Mouse (Mus musculus): ENCODE results near the gene Fam69a. TPM values are rescaled to one million over a fixed set of nuclear protein-coding genes. Genes with fewer than 3 reads are reported as not detected.
A peak's percentile ranks its signal among the peaks of the same experiment; 100 is the strongest.

Gene Fam69a
- polyA plus RNA-seq, 1 experiment from 2014 or later: 12.5 TPM

DNA sequence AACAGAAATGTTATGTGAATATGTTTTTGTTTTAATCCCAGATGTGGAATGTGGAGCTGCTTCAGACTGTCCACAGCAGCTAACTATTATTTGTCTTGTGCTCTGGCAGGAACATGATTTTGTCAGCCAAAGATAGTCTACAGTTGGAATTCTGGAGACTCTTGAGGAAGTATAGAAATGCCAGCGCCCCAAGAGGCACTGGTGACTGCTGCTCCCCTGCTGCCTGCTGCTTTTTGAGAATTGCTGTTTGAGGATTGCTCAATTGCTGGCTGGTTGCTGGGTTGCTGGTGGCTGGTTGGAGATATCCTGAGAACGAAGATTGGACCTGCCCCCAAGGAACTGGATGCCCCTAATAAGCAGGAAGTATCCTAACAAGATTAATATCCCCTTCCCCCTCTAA lies 22.8 kb upstream of the Fam69a start:
- no peak overlapping the region for H3K9ac ChIP-seq
- no peak overlapping the region for H3K4me3 ChIP-seq
- WGBS (ENCODE audit: insufficient replicate concordance): 19% methylated on average over 2 of the region's 2 CpGs
- H3K4me2 ChIP-seq: no peak overlapping the region
- ATAC-seq: no peak
- H3K27me3 ChIP-seq (replicated peaks): no peaks in the 10 kb centered on the region; the same call in 1 of the 2 replicates
- H3K27ac ChIP-seq: no peak overlapping the region
- no peaks in the 10 kb centered on the region for H3K36me3 ChIP-seq
- H3K9me3 ChIP-seq (replicated peaks): no peaks in the 10 kb centered on the region
- no peaks in the 10 kb centered on the region for H3K4me1 ChIP-seq

DNA sequence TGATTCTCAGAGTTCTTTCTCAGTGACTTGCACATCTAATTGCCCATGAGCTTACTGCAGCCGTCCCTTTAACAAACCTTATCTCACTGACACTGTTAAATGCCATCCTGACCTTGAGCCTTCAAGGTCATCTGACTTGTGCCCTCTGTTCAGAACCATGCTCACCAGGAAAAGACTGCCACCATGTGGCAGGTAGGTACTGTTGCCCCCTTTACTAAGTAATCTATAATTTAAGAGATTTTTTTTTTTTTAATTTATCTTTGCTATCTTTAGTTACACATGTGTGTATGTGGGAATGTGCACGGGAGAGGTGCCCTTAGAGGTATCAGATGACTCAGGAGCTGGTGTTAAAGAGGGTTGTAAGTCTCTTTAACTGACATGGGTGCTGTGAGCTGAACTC lies 18.2 kb upstream of the Fam69a start:
- Histone ChIP-seq H3K27me3 (replicated peaks) (no peaks in the 10 kb centered on the region), H3K4me1 (0 out of 2 replicates have a peak, but pooled peaks cover 4% of the 10 kb centered on the region), H3K27ac (no peak overlapping the region), H3K4me3 (no peak overlapping the region), H3K36me3 (no peaks in the 10 kb centered on the region), H3K9me3 (replicated peaks) (no peaks in the 10 kb centered on the region), H3K4me2 (no peak overlapping the region), H3K9ac (no peak overlapping the region)
- ATAC-seq: peak; percentile 35; the same call in 1 of the 2 replicates
- 17% methylated on average over 2 of the region's 2 CpGs for WGBS (ENCODE audit: insufficient replicate concordance)

DNA sequence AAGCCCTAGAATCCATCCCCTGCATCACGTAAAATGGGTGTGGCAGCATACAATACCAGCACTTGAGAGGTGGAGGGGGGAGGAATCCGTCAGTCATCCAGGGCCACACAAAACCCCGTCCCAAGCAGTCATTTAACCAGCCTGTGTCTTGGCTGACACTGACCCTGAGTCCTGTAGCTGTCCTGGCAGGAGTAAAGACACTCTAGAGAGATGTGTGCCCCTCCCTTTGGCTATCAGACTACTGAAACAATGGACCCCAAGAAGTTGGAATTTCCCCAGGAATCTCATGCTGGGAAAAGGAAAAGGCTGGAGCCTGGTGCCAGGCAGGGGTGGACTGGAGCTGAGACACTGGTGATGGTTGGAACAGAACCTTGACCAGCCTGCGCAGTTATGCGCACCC lies 15.8 kb upstream of the Fam69a start:
- Histone ChIP-seq H3K9ac (no peak overlapping the region), H3K27ac (no peak overlapping the region), H3K4me2 (no peak overlapping the region), H3K4me3 (no peak overlapping the region), H3K9me3 (replicated peaks) (no peaks in the 10 kb centered on the region), H3K4me1 (0 out of 2 replicates have a peak, but pooled peaks cover 4% of the 10 kb centered on the region), H3K36me3 (no peaks in the 10 kb centered on the region), H3K27me3 (replicated peaks) (no peaks in the 10 kb centered on the region)
- 63% methylated on average over 5 of the region's 5 CpGs for WGBS (ENCODE audit: insufficient replicate concordance)
- ATAC-seq: no peak

DNA sequence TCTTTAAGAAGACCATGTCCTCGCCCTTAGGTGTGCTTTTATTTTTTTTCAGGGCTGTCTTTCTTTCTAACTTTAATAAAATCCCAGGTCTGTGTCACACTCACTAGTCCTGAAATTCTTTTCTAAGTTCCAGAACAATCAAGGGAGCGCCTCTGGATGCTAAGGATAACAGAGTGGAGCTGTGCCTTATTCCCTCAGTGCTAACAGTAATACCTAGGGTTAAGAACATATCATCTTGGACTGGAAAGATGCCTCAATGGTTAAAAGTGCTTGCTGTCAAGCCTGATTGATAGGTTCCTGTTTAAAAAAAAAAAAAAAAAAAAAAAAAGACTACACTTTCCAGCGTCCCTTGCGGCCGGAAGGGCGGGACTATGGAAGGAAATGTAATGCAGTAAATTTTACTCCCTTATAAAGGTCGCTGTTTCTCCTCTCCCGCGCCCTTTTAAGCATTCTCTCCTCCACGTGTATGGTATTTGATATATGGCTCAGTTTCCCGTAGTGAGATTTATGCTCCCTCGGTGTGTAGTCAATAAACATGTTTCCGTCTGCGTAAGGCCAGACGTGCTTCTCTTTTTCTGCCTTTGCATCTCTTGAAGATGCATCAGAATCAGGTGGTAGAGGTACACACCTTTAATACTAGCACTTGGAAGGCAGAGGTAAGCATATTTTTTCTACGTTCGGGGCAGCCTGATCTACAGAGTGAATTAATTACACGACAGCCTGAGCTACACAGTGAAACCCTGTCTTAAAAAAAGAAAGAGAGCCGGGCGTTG lies 14.1 kb upstream of the Fam69a start:
- H3K4me2 ChIP-seq: peak overlapping the region; percentile 69
- H3K9ac ChIP-seq: peak overlapping the region; percentile 63
- peaks cover 15% of the 10 kb centered on the region for H3K4me1 ChIP-seq
- no peaks in the 10 kb centered on the region for H3K9me3 ChIP-seq (replicated peaks)
- ATAC-seq: peak; percentile 46; the same call in 1 of the 2 replicates
- H3K27me3 ChIP-seq (replicated peaks): no peaks in the 10 kb centered on the region
- H3K4me3 ChIP-seq: peak overlapping the region; percentile 64
- no peaks in the 10 kb centered on the region for H3K36me3 ChIP-seq
- 12% methylated on average over 20 of the region's 20 CpGs for WGBS (ENCODE audit: insufficient replicate concordance)
- peak overlapping the region; percentile 67 for H3K27ac ChIP-seq

DNA sequence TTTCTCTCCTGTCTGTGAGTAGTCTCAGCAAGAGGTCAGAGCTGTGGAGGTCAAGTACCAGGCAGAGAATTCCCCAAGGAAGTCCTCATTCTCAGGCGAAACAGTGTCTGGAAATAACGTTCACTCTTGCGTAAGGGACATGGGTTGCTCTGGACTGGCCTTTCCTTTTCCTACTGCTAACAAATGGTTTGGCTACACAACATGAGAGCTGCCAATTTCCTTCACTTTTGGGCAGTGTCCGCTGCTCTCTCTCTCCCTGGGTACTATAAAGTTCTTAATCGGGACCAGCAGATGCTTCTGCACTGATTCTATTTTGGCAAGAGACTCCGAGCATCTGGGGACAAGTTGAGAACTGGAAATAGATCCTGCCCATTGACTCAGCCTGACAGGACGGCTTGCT lies 10.8 kb upstream of the Fam69a start:
- WGBS (ENCODE audit: insufficient replicate concordance): 58% methylated on average over 7 of the region's 7 CpGs

DNA sequence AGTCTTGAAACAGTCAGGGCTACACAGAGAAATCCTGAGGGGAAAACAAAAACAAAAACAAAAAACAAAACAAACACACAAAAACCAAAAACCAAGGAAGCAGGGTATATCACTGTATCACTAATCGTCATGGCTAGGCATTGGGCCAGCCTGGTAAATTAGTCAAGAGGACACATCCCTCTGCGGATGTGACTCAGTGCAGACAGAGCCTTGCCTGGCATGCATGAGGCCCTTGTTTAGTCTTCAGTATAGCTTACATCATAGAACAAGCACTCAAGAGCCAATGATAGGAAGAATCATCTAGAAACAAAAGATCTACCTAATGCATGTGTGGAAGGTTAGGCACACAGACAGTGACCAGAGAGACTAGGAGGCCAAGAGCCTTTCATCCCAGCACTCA lies 9.1 kb upstream of the Fam69a start:
- no peak overlapping the region for H3K27ac ChIP-seq
- H3K9me3 ChIP-seq (replicated peaks): no peaks in the 10 kb centered on the region
- peaks cover 9% of the 10 kb centered on the region for H3K27me3 ChIP-seq (replicated peaks)
- H3K9ac ChIP-seq: no peak overlapping the region
- 76% methylated on average over 2 of the region's 2 CpGs for WGBS (ENCODE audit: insufficient replicate concordance)
- no peak for ATAC-seq
- no peak overlapping the region for H3K4me3 ChIP-seq
- H3K4me1 ChIP-seq: peaks cover 14% of the 10 kb centered on the region
- H3K4me2 ChIP-seq: no peak overlapping the region
- no peaks in the 10 kb centered on the region for H3K36me3 ChIP-seq

More for the DNA sequence above, 10.8 kb upstream of the Fam69a start:
- no peak overlapping the region for H3K9ac ChIP-seq
- no peak for ATAC-seq
- H3K4me2 ChIP-seq: no peak overlapping the region
- H3K27ac ChIP-seq: no peak overlapping the region
- no peaks in the 10 kb centered on the region for H3K36me3 ChIP-seq
- H3K9me3 ChIP-seq (replicated peaks): no peaks in the 10 kb centered on the region
- H3K4me1 ChIP-seq: peaks cover 18% of the 10 kb centered on the region
- no peaks in the 10 kb centered on the region for H3K27me3 ChIP-seq (replicated peaks)
- no peak overlapping the region for H3K4me3 ChIP-seq

DNA sequence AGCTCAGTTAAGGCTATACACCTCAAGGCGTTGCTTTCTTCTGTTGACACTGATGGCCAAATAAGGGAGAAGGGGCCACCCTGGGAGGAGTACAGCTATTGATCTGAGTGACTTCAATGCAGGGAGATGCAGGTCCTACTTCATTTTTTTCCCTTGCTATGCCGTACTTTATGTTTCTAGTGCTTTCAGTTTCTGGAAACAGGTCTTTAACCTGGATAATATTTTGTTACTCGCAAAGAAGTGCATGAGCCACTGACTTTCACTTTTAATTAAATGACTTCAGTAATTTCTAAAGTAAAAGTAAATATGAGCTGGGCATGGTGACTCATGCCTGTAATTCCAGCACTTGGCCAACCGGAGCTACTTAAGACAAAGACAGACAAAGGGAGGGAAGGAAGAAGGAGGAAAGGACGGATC lies 958 bp upstream of the Fam69a start:
- no peaks in the 10 kb centered on the region for H3K9me3 ChIP-seq (replicated peaks)
- peak; percentile 71 for ATAC-seq
- H3K4me1 ChIP-seq: peaks cover 36% of the 10 kb centered on the region
- WGBS (ENCODE audit: insufficient replicate concordance): 14% methylated on average over 5 of the region's 5 CpGs
- H3K27ac ChIP-seq: peak overlapping the region; percentile 89
- H3K4me3 ChIP-seq: peak overlapping the region; percentile 91
- no peaks in the 10 kb centered on the region for H3K36me3 ChIP-seq
- H3K9ac ChIP-seq: peak overlapping the region; percentile 89
- H3K27me3 ChIP-seq (replicated peaks): peaks cover 12% of the 10 kb centered on the region
- peak overlapping the region; percentile 96 for H3K4me2 ChIP-seq

DNA sequence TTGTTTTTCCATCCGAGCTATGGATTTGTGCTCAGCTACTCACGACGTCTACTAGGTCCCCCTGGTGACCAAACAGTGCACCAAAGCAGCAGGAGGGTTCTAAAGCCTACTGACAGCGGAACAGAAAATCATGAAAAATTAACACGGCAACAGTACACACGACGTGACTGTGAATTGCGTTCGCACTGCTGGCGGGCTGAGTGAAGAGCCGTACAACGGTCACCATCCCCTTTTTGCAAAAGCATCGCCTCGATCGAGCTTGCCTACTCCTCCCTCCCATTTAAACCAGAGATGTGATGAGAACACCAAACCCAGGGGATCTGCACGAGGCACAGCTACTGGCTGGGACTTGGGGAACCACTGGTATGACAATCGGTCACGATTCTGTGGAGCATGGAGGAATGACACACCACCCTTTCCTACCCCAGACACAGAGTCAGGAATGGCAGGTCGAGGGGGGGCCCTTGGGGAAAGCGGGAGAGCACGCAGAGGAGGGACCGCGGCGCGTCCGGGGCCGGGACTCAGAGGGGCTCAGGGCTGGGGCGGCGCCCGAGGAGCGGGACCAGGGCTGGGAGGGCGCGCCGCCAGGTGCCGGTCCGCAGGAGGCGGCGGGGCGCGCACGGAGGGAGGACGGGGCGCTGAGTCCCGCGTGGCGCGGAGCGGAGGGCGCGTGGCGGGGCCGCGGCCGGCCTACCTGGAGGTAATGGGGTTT lies 474 bp downstream of the Fam69a start:
- peak overlapping the region; percentile 91 for H3K4me3 ChIP-seq
- peaks cover 36% of the 10 kb centered on the region for H3K4me1 ChIP-seq
- peak overlapping the region; percentile 89 for H3K27ac ChIP-seq
- peaks cover 3% of the 10 kb centered on the region; the same call in 1 of the 2 replicates for H3K27me3 ChIP-seq (replicated peaks)
- peak overlapping the region; percentile 91 for H3K9ac ChIP-seq
- H3K9me3 ChIP-seq (replicated peaks): no peaks in the 10 kb centered on the region
- H3K4me2 ChIP-seq: peak overlapping the region; percentile 96
- WGBS (ENCODE audit: insufficient replicate concordance): under 1% methylated on average over 34 of the region's 54 CpGs
- peak; percentile 83 for ATAC-seq
- no peaks in the 10 kb centered on the region for H3K36me3 ChIP-seq

DNA sequence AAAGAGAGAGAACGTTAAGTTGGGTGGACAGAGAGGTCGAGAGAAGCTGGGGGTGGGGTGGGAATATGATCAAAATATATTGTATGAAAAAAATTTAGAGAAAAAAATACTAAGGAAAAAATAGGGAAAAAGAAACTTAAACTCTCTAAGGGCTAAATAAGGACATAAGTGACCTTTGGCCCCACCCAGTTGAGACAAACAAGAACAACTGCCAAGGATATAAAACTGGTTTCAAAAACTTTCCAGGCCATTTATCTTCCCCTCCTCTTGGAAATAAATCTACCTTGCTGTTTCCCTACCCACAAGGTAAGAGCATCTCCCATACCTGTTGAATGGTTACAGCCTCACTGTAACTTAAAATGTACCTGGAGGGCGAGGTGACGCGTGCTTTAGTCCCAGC lies 2.9 kb downstream of the Fam69a start:
- Histone ChIP-seq H3K4me2 (no peak overlapping the region), H3K27me3 (replicated peaks) (no peaks in the 10 kb centered on the region), H3K27ac (no peak overlapping the region), H3K9me3 (replicated peaks) (no peaks in the 10 kb centered on the region), H3K36me3 (no peaks in the 10 kb centered on the region), H3K4me3 (no peak overlapping the region), H3K9ac (no peak overlapping the region), H3K4me1 (peaks cover 48% of the 10 kb centered on the region)
- no peak for ATAC-seq
- 86% methylated on average over 5 of the region's 5 CpGs for WGBS (ENCODE audit: insufficient replicate concordance)

DNA sequence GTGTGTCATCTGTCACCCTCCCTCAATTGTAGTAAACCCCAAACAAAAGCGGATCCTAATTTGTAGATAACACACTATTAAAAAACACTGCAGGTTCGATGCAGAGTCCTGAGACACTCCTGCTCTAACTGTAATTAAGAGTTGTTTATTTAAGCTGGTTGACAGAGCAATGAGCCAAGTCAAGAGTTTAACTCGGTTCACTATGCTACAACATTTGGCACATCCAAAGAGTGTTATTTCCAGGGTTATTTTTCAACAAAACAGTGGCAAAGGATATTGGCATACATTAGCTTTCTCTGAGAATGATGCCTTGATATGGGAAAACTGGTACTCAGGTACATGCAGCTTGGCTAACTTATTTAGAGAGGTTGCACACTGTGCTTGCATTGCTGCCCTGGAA lies 4.9 kb downstream of the Fam69a start:
- WGBS (ENCODE audit: insufficient replicate concordance): 66% methylated on average over 3 of the region's 3 CpGs
- Histone ChIP-seq H3K27me3 (replicated peaks) (no peaks in the 10 kb centered on the region), H3K4me3 (no peak overlapping the region), H3K27ac (no peak overlapping the region), H3K4me2 (no peak overlapping the region), H3K36me3 (no peaks in the 10 kb centered on the region), H3K9ac (no peak overlapping the region), H3K4me1 (peaks cover 56% of the 10 kb centered on the region), H3K9me3 (replicated peaks) (no peaks in the 10 kb centered on the region)
- no peak for ATAC-seq

DNA sequence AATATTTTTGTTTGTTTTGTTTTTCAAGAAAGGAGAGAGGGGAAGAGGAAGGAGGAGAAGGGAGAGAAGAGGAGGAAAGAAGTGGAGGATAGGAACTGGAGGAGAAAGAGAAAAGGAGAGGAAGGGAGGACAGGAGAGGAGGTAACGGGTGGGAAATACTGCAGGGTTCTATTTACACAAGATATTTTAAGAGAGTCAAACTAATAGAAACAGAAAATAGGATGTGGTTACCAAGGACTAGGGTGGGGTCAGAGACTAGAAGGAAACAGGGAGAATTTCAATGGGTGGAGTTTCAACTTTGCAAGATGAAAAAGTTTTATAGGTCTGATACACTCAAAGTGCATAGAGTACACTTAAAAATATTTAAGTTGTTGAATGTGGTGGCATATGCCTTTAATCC lies 7.0 kb downstream of the Fam69a start:
- Histone ChIP-seq H3K36me3 (no peaks in the 10 kb centered on the region), H3K9ac (no peak overlapping the region), H3K27me3 (replicated peaks) (no peaks in the 10 kb centered on the region), H3K27ac (no peak overlapping the region), H3K4me2 (no peak overlapping the region), H3K4me3 (no peak overlapping the region), H3K9me3 (replicated peaks) (no peaks in the 10 kb centered on the region), H3K4me1 (peaks cover 45% of the 10 kb centered on the region)
- WGBS (ENCODE audit: insufficient replicate concordance): 55% methylated on average over 1 of the region's 1 CpGs
- ATAC-seq: no peak

DNA sequence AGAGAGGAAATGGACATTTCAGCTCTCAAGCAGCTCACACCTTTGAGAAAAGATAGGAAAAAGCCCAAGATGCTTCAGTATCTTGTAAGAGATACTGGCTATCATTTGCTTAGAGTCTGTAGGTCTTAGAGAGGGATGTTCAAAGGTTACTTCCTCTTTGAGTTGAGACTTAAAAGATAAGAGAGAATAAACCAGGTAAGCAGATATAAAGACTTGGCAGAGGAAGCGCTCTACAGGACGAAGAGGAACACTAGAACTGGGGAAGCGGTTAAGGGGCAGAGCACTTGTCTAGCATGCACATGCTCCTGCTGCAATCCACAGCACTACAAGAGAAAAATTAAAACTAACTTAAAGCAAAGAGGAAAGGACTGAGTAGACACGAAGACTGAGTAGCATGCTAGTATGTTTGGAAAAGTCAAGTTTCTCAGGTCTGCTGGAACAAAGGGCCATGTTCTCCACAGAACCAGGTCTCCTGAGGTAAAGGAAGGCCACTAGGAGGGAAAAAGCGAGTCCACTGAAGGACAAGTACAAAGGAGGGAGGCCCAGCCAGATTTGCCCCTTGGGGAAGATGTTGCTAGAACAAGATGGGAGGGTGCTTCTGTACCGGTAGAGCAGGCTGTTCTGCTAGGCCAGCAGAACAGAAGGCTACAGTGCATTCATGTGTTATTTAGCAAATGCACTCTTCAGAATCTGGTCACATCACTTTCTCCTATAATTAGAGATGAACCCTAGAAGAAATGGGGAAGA lies 8.4 kb downstream of the Fam69a start:
- no peaks in the 10 kb centered on the region for H3K27me3 ChIP-seq (replicated peaks)
- no peak overlapping the region for H3K4me3 ChIP-seq
- no peaks in the 10 kb centered on the region for H3K36me3 ChIP-seq
- H3K27ac ChIP-seq: peak overlapping the region; percentile 43
- no peak for ATAC-seq
- peaks cover 37% of the 10 kb centered on the region for H3K4me1 ChIP-seq
- H3K4me2 ChIP-seq: no peak overlapping the region
- 59% methylated on average over 6 of the region's 6 CpGs for WGBS (ENCODE audit: insufficient replicate concordance)
- no peak overlapping the region for H3K9ac ChIP-seq
- H3K9me3 ChIP-seq (replicated peaks): no peaks in the 10 kb centered on the region
